Mouse (Mus musculus) left cerebral cortex, adult 11 months (tissue): ENCODE data around the gene Ror1.

Experiments used
- DNase-seq: peaks from one replicate; pipeline ENCODE4 v3.0.0; 2022; ENCODE audit warnings: low spot score

Ror1 gene

DNA sequence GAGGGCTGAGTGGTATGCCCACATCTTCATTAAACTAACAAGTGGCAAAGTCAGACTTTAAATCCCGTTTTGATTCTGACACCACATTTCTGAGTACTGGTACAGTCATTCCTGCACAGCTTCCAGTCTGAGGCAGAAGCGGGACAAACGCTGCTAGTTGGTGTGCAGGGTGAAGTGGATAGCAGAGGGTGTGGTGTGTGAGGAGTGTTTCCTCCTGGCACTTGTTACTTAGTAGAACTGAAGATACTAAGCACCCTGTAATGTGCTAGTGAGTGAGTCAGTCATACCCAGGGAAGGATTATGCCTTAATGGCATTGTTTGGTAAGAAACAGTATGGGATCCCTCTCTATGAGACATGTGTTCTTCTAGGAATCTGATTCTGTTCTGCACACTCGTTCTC is 115.7 kb downstream of the Ror1 start:
- no peak for DNase-seq

DNA sequence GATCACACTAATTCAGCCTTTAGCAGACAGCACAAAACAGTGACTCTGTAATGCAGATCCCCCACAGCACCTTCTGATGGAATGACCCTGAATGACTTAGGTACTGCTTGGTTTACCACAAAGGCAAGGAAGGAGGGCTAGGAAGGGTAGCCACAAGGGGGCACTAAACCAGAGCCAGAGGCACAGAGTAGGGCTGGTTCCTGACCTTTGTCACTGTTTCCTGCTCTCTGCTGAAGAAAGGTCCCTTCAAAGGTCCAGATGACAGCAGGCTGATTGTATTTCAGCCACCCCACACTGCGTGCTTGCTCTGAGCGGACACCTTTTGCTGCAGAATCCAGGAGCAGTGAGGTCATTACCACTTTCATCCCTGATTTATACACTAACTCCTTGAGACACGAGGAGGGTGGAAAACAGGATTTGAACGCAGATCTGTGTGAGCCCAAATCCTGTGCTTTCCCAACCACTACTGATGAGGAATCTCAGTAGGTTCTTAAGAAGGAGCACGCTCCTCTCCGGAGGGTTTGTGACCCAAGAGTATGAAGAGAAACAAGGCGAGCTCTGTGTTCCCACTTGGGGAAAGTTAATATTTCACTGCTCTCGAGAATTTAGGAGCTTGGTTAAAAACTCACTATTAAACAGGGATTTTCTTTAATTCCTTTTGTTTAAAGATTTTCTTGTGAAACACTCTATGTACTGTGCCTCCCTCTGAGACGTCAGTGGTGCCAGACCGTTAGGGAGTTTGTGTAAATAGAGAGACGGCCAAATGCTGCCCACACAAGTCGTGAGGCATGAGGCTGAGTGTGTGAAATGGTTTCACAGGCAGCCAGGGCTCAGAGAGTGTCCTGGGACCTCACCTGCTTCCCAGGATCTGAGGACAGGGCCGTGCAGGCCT is 119.0 kb downstream of the Ror1 start:
- no peak for DNase-seq

DNA sequence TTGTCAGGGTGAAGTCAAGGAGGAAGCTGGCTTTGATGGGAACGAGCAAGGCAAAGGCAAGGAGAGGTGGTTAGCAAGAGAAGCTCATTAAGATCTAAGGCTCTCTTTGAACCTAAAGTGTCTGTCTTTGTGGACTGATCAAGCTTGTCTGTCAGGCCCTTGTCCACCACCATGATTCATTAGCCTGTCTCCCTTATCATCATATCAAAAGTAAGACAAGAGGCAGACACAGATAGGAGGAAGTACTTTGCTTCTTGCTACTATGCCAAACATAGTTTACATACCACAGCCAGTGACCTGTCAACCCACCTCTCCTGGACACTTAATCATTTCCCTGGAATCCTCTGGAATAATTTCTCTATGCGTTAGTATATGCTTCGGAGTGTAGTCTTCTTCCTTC is 121.0 kb downstream of the Ror1 start:
- no peak for DNase-seq

DNA sequence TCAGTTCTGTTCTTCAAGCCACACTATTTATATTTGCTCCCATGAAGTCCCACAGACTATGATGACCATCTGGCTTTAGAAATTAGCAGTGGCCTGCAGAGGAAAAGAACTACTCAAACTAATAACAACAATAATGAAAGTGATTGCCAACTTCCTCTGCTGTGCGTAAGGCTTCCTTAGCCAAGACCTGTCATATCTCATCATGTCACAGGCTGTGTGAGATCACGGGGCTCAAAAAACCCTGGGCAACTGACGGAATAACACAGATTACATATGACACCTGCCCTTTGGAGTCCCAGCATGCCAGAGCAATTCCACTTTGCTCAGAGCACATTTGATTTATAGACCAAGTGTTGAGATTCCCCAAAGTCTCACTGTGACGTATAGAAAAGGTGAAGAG is 123.4 kb downstream of the Ror1 start:
- DNase-seq = no peak

DNA sequence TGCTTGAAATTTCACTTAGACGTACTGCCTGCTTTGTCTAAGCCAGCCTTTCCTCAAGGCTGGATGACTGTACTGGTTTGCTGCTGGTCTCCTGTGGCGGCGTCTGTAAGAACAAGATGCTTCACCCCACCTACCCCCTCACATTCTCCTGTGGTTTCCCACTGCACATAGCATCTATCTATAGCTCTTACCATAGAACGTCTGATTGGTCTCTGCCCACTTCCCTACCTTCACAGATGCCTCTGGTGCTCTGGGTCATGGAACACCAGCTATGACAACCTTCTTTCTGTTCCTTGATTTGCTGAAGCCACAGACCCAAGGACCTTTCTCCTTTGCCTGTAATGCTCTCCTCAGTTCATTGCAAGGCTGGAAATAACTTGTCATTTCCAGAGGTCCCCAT is 124.0 kb downstream of the Ror1 start:
- no peak for DNase-seq

DNA sequence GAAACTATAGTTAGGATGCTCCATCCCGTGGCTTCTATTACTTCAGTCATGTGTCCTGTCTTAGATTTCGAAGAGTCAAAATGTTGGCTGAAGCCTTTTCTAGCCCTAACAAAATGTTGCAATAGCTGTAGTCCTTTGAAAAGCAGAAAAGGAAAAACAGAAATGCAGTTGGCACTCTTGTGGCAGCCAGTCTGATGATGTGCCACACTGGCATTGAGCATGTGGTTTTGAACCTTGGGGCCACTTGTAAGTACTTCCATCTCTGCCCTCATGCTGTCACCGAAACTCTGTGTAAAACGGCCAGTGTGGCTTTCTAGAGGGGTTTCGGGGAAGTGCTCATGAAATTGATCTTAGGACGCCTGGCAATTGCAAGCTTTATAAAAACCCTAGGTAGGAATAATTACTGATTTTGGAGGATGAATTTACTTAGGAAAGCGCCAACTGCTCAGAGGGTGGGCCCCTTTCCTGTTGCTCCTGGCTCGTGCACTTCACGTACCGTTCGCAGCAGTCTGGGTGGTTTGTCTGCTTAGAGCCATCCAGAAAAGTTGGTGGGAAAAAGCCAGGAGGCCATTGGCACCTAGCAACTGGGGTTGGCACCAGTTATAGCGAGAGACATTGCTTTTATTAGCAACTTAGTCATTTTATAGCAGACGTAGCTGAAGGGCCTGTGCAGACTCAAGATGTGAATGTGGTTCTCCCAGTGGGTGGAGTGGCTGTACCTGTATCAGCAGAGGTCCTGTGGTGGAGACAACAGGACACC is 126.6 kb downstream of the Ror1 start:
- no peak for DNase-seq

DNA sequence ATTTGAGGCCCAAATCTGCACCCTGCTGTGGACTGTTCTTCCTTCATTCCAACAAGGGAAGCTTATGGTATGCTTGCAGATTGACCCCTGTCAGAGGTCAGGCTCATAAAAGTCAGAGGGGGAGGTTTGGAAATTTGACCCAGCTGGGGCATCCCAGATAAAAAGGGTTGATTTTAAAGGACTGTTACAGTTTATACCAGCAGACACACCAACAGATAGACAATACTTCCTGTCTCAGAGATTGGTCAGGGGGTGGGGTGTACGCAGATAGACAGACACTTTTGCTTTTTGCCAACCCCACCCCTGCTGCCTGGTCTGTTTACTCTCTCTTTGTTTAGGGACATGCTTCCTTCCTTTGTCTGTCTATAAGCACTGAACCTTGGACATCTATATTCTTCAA is 127.9 kb downstream of the Ror1 start:
- no peak for DNase-seq

DNA sequence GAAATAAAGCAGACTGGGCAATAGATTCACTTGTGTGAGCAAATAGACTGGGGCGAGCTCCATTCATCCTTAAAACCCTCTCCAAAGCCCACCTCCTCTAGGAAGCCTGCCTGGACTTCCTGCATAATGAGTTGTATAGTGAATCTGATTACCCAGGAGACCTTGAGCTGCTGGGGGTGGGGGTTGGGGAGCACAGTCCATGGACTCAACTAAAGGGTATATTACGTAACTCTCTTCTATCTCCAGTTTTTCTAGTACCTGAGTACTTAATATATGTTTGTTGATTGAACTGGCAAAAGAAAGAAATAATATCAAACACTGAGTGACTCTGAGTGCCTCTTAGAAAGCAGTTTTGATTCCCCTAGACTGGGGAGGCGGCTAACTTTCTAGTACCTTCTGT is 128.4 kb downstream of the Ror1 start:
- DNase-seq = no peak

DNA sequence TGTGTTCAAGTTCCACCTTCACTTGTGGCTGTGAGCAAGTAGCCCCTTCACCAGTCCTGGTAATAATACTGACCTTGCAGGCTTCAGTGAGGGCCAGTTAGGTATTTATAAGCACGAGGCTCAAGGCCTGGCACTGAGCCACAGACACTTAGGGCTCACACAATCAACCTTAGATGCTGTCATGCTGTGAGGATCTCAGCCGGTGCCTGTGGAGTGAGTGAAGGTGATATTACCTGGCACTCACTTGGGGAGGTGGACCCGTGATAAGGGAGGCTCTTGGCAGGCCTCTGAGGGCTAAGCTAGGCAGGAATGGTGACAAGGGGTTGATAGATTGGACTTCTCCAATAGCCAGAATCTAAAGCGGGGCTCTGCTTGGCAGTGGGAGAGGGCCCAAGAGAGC is 131.0 kb downstream of the Ror1 start:
- DNase-seq = no peak

DNA sequence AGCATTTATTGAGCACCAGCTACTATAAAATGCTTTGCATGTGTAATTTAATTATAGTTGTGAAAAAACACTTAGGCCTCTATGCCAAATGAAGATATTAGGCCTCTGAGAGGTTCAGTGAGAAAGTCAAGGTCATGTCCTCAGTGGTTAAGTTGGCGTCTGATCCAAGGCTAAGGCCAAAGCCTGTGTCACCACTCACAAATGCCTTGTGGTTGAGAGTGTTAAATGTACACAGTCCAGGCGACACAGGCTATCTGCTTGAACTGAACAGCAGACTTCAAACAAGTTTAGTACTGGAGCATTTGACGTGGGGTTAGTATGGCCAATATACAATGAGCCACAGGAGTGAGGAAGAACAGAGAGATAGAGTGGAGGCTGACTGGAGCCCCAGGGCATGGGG is 132.5 kb downstream of the Ror1 start:
- DNase-seq = no peak

DNA sequence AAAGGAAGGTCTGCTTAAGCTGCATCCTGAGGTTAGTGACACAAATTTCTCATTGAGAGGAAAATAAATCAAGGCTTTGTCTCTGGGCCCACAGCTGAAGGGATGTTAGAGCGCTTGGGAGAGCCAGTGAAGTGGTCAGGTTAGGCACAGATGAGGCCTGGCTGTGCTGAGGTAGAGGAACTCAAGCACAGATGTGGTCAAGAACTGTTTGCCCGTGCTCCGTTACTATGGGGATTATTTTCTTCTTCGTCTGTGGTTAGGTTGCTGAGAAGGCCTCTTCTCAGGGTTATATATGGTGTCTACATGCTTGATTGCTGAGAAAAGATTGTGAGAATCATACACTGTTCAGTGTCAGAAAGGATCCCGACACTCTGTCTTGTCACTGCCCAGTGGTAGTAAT is 134.7 kb downstream of the Ror1 start:
- no peak for DNase-seq

DNA sequence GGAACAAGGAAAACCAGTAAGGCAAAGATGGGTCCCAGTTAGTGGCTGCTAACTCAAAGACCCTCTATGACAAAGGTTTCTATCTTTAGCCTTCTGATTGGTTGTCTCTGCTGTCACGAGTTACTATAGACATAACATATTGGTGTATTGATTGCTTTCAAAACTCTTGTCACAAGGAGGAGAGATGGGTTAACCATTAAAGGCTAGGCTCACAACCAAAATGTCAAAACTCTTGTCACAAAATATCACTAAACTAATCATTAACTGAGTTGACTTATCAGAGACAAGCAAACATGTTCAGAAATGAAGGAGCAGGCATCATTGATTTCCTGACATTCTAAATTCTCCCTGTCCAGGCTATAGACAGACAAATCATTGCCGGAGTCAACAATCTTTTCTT is 135.4 kb downstream of the Ror1 start:
- DNase-seq = no peak

DNA sequence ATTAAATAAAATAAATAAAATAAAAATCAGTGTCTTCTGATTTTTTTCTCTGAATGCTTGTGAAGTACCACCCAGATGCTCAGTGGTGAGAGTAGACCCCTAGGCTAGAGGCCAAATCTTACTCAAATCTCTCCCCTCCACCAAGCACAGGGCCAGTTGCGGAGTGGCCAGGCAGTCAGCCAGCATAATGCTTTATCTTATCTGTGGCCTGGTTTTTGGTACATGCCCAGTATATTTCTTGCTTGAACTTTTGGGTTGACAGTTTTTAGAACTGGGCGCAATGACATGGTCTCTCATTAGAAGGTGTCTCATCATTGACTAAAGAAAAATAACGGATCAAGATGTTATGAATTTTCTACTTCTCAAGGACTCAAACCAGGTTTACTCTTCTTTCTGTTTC is 136.3 kb downstream of the Ror1 start:
- no peak for DNase-seq

DNA sequence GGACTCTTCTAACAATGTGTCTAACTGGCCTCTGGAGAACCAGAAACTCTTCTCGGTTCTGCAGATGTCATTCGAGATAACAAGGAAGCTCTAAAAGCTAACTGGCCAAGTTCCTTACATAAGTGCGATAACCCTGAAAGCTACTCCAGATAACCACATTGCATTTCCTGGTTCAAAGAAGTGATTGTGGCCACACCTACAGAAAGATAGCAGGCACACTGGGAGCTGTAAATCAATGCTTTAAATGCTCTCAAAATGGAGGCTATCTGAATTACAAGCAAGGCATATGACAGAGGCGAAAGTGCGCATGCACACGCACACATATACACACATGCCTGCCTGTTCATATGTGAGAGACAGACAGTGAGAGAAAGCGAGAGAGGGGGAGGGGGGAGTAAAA is 136.9 kb downstream of the Ror1 start:
- DNase-seq = no peak

DNA sequence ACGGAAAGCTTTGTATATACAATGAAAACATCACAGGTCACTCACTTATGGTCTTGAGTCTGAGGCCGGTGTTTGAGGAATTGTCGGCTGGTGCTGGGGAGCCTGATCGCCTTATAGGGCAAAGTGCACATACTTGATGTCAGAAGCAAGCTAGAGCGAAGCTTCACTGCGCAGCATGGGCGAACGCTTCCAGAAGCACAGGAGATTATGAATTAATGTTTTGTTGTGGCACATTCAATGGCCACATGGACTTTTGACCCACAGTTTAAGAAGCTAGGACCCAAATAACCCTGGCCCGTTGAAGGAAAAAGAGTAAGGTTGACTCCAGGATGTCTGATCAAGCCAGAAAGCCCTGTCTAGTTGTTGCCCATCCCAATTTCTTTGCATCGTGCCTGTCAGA is 138.2 kb downstream of the Ror1 start:
- no peak for DNase-seq

DNA sequence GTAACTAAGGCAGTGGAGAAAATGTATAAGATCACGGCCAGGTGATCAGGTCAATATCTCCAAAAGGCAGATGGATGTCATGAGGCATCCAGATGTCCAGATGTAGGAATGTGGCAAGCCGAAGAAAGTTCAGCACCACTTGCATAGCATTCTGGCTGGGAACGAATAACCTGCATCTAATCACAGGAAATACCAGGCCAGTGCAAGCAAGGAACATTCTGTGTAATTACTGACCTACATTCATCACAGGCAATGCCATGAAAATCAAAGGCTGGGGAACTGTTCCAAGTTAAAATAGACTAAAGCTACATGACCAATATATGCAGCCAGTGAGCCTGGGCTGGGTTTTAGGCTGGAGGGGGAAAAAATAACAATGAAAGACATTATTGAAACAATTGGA is 140.7 kb downstream of the Ror1 start:
- DNase-seq = no peak

DNA sequence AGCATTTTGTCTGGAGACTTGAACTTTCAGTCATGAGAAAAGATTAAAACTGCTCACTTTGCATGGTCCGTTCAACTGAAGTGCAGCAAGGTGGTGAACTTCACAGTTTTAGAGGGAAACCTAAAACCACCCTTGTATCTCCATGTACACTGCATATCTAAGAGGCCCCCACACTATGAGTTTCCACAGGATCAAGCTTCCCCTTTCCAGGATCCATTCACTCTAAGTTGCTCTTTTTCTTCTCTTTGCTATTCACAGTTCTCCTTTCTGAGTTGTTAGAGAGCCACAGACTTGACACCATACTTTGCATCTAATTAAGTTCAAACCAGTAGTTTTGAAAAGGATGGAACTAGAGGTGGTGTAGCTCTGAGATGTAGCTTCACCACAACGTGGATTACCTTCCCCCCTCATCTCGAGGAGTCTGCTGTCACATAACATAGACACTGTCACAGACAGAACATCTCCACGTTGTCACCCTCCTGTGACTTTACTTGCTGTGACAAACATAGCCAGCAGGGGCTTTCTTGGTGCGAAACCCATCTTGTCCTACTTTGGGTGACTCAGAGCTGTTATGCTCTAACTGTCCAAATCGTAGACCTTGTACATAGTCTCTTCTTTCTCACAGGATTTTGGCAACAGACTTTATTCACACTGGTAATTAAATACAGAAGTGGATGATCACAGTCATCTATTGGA is 146.6 kb downstream of the Ror1 start:
- no peak for DNase-seq

DNA sequence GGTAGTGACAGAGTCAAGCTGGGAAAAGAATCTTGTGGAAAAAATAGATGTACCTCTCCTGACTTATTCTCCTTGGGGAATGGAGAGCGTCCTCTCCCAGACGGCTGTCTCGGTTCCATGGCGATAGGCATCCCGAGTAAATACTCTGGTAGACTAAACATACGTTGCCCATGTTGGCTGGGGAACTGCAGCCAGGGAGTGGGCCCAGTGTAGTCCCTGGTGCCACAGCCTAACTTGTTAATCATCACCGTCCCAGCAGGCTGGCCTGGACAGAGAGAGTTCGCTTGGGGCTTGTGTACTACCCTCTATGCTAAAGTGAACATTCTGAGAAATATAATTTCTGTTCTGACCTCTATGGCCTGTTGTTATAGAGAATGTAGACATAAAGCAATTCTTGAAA is 148.7 kb downstream of the Ror1 start:
- DNase-seq = no peak

DNA sequence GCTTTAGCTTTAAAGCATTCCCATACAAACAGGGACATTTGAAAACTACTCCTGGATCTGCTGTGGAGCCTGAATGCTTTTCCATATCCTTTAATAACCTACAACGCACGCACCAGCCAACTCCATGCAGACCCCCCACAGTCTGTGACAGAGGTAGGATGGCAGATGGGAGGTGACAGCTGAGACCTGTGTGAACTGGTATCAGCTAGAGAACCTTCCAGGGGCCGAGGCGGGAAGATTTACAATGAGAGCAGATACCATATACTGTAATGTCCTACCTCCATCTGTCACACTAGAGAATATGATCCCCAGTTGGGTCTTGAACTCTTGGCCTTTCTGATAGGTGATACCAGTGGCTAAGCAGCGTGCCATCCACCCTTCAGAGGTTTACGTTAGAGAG is 149.1 kb downstream of the Ror1 start:
- no peak for DNase-seq

DNA sequence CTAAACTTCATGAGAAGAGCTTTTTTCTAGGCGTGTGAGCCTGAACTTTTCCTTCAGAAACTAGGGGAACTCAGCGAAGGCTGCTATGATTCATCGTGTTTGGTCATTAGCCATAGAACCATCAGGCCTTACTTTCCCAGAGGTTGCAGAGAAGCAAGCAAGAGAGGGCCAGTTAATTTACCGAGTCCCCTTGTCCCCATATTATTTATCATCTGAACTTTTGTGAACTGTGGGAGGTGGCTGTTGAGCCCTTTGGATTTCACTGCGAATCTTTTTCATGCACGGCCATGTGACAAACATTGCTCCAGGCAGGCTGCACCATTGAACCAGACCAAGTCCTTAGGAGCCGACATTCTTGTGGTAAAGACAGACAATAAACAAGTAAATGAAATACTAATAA is 152.2 kb downstream of the Ror1 start:
- DNase-seq = no peak

DNA sequence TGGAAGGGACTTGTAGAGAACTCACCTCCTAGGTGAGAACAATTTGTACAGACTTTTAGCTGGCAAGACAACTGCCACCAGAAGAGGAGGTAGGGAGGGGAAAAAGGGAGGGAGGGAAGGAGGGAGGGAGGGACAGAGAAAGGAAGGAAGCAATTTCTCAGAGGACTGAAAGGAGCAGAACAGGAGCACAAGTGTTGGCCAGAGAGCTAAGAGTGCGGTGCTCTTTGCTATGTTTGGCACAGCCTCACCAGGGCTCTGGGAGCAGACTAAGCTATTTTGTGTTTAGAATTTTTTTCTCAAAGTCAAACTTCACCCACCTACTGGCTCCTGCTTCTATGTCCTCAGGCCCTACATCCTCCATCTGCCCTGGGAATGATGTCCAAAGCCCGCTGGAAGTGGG is 152.7 kb downstream of the Ror1 start:
- no peak for DNase-seq

DNA sequence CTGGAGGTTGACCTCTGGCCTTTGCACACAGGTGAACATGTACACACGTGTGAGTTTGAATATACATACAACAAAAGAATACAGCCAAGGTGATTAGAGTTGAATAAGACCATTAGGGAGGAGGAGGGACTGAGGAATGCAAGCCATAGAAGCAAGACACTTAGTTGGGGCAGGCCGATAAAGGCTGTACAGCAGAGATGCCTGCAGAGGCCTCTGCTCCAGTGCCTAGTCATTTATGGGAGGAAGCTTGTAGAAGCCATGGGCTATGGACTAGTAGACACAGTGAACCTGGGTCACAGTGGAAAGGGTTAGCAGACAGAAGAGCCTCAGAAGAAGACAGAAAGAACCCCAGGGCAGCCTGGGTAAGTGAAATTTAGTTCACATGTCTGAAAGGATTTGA is 155.7 kb downstream of the Ror1 start:
- DNase-seq = no peak

DNA sequence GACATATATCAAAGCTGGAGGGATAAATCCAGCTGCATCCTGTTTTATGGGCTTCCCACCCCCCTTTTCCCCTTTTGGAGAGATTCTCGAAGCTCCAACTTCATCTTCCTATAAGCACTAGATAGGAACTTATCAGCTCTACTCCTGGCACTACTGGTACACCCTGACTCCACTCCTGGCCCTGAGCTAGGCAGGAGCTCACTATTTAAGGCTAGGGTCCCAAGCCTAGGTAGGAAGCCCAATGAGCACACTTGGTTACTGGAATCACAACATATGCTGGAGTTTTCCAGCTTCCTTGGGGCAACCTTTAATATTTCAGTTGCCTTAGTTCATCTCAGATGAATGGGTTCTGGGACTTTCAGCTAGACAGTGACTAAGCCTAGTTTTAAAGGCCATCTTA is 156.5 kb downstream of the Ror1 start:
- no peak for DNase-seq
